Mouse (Mus musculus) limb, embryonic 14.5 days (tissue): ENCODE measurements around the gene Hyal1. TPM values are rescaled to one million over a fixed set of nuclear protein-coding genes. Genes with fewer than 3 reads are reported as not detected.

ENCODE experiments used
- ATAC-seq: fragments of 200-750 bp; cut with Nextera tagmentation; 2 replicates; pipeline ENCODE4 v1.8.0; 2017; ENCODE audit warnings: low read depth, moderate number of reproducible peaks, moderate TSS enrichment; ENCODE audit not compliant: low FRiP score
- DNase-seq: peaks from one replicate; pipeline ENCODE4 v3.0.0-alpha.2; 2015; ENCODE audit warnings: low spot score
- H3K27ac ChIP-seq: fragments of 300-500 bp; sonication (generic); replicated peaks from 2 replicates; pipeline ENCODE4 v1.5.1; 2014; ENCODE audit warnings: low read depth, mild to moderate bottlenecking, low read length, moderate library complexity, mixed read lengths
- H3K27me3 ChIP-seq: fragments of 300-500 bp; sonication (generic); 2 replicates; pipeline ENCODE4 v1.6.1; 2014; ENCODE audit warnings: low read length, mixed read lengths; ENCODE audit not compliant: control insufficient read depth, insufficient read depth
- H3K36me3 ChIP-seq: fragments of 300-500 bp; sonication (generic); 2 replicates; pipeline ENCODE4 v1.6.1; 2014; ENCODE audit warnings: mild to moderate bottlenecking, low read length, moderate library complexity, mixed read lengths; ENCODE audit not compliant: control insufficient read depth, insufficient read depth
- H3K4me1 ChIP-seq: fragments of 300-500 bp; sonication (generic); 2 replicates; pipeline ENCODE4 v1.6.1; 2014; ENCODE audit warnings: antibody characterized with exemption, low read length, mixed read lengths; ENCODE audit not compliant: control insufficient read depth, insufficient read depth
- H3K4me2 ChIP-seq: fragments of 300-500 bp; sonication (generic); replicated peaks from 2 replicates; pipeline ENCODE4 v1.6.1; 2014; ENCODE audit warnings: low read depth, mild to moderate bottlenecking, low read length, moderate library complexity; ENCODE audit not compliant: severe bottlenecking
- H3K4me3 ChIP-seq: fragments of 300-500 bp; sonication (generic); replicated peaks from 2 replicates; pipeline ENCODE4 v1.5.1; 2014; ENCODE audit warnings: low read length
- H3K9ac ChIP-seq: fragments of 300-500 bp; sonication (generic); 2 replicates; pipeline ENCODE4 v1.6.1; 2014; ENCODE audit warnings: mild to moderate bottlenecking, low read depth, low read length, moderate library complexity; ENCODE audit not compliant: severe bottlenecking
- H3K9me3 ChIP-seq: fragments of 300-500 bp; sonication (generic); 2 replicates; pipeline ENCODE4 v1.6.1; 2016; ENCODE audit warnings: low read length; ENCODE audit not compliant: control insufficient read depth
- POLR2A ChIP-seq: fragments of 200-500 bp; IDR thresholded peaks from 2 replicates; pipeline ENCODE4 v1.8.0; 2012; ENCODE audit warnings: inconsistent platforms, mild to moderate bottlenecking, moderate library complexity, borderline replicate concordance; ENCODE audit not compliant: insufficient read depth, insufficient read length; ENCODE audit errors: extremely low read depth
- WGBS: fragments of 180-500 bp; shearing (Covaris S2); extraction: QIAGEN DNeasy Blood & Tissue Kit; methylation state at CpG from one replicate; pipeline ENCODE4 v1.1.7; 2014; 5-methylcytosine and 5-hydroxymethylcytosine counted together
- polyA plus RNA-seq, 2 experiments: library from polyadenylated mRNA; depleted of rRNA in 1 of 2; stranded (reverse) in 1 of 2; unstranded in 1 of 2; fragments of >200 nt; fragmentation: Nextera tagmentation in 1 of 2; extraction: Ambion mirVana in 1 of 2; gene quantifications; 2 replicates each; pipeline versions ENCODE4 v1.2.1 to v1.2.3; 2012 to 2014

Gene Hyal1
- polyA plus RNA-seq, 2 experiments, result 6.9 to 11.1 TPM

- Histone ChIP-seq H3K27ac (peak overlapping the region; percentile 92), H3K9ac (peak overlapping the region; percentile 59; the same call in 1 of the 2 replicates), H3K9me3 (no peaks in the 10 kb centered on the region), H3K4me2 (peak overlapping the region; percentile 85; the same call in 1 of the 2 replicates), H3K4me1 (peaks cover 54% of the 10 kb centered on the region), H3K36me3 (peaks cover 32% of the 10 kb centered on the region), H3K4me3 (peak overlapping the region; percentile 38; the same call in 1 of the 2 replicates), H3K27me3 (no peaks in the 10 kb centered on the region)
- ATAC-seq (no peak), DNase-seq (no peak)
- WGBS, result 63% methylated on average over 6 of the region's 6 CpGs
- no peak for TF ChIP-seq POLR2A
These were observed 34.9 kb downstream of the Hyal1 start for GRCm38 (mm10) chr9:107611456-107612190.

- Histone ChIP-seq H3K4me2 (peak overlapping the region; percentile 85), H3K27ac (peak overlapping the region; percentile 92), H3K4me3 (peak overlapping the region; percentile 38), H3K36me3 (peaks cover 39% of the 10 kb centered on the region), H3K9ac (peak overlapping the region; percentile 59), H3K27me3 (no peaks in the 10 kb centered on the region), H3K9me3 (no peaks in the 10 kb centered on the region), H3K4me1 (peaks cover 47% of the 10 kb centered on the region)
- no peak for TF ChIP-seq POLR2A
- DNase-seq (peak; percentile 95), ATAC-seq (peak; percentile 93)
- 6% methylated on average over 43 of the region's 48 CpGs for WGBS
These were observed 35.6 kb downstream of the Hyal1 start for GRCm38 (mm10) chr9:107612191-107612944.

- Histone ChIP-seq H3K36me3 (peaks cover 46% of the 10 kb centered on the region), H3K4me3 (peak overlapping the region; percentile 38), H3K9me3 (no peaks in the 10 kb centered on the region), H3K4me2 (peak overlapping the region; percentile 85), H3K4me1 (peaks cover 40% of the 10 kb centered on the region), H3K27ac (peak overlapping the region; percentile 92), H3K9ac (peak overlapping the region; percentile 59), H3K27me3 (no peaks in the 10 kb centered on the region)
- TF ChIP-seq POLR2A, result no peak
- ATAC-seq (no peak), DNase-seq (no peak)
- 11% methylated on average over 12 of the region's 12 CpGs for WGBS
These were observed 36.3 kb downstream of the Hyal1 start for GRCm38 (mm10) chr9:107612945-107613569.

- ATAC-seq (no peak), DNase-seq (no peak)
- Histone ChIP-seq H3K27me3 (no peaks in the 10 kb centered on the region), H3K4me2 (no peak overlapping the region), H3K4me3 (no peak overlapping the region), H3K9me3 (no peaks in the 10 kb centered on the region), H3K36me3 (peaks cover 66% of the 10 kb centered on the region), H3K9ac (no peak overlapping the region), H3K27ac (no peak overlapping the region), H3K4me1 (peaks cover 24% of the 10 kb centered on the region)
- no peak for TF ChIP-seq POLR2A
- 93% methylated on average over 4 of the region's 4 CpGs for WGBS
These were observed 38.3 kb downstream of the Hyal1 start for GRCm38 (mm10) chr9:107615035-107615434.

- Histone ChIP-seq H3K4me2 (no peak overlapping the region), H3K27me3 (no peaks in the 10 kb centered on the region), H3K36me3 (peaks cover 76% of the 10 kb centered on the region), H3K4me3 (no peak overlapping the region), H3K9ac (no peak overlapping the region), H3K4me1 (peaks cover 5% of the 10 kb centered on the region), H3K9me3 (no peaks in the 10 kb centered on the region), H3K27ac (no peak overlapping the region)
- ATAC-seq, result no peak
- WGBS, result 89% methylated on average over 2 of the region's 2 CpGs
- no peak for TF ChIP-seq POLR2A
- DNase-seq, result no peak
These were observed 40.7 kb downstream of the Hyal1 start for GRCm38 (mm10) chr9:107617461-107617860.
